Mouse (Mus musculus): ENCODE results near the gene Phyhipl. TPM values are rescaled to one million over a fixed set of nuclear protein-coding genes. Genes with fewer than 3 reads are reported as not detected.

The Phyhipl gene
- polyA plus RNA-seq, 1 experiment from 2014 or later = 0.36 TPM

DNA sequence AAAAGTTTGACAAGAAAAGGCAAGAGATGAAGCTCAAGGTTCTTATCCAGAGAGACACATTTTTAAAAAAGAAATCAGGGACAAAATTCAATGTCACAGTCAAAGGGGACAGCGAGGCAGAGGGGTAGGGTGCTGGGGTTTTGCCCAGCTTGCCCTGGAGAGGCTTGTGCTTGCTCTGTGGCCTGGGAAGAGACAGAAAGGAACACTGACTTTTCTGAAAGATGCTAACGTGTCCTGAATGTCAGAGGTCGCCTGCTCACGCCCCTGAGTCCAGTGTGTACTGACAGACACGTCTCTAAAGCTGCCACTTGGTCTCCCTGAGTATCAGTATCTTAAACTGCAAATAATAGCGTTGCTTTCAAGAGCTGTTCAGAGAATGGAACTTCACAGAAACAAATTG, 507 bp upstream of the Phyhipl start:
- no peak overlapping the region for H3K9ac ChIP-seq
- H3K4me1 ChIP-seq (replicated peaks) = no peaks in the 10 kb centered on the region
- H3K4me2 ChIP-seq = no peak overlapping the region
- H3K27ac ChIP-seq = no peak overlapping the region
- 42% methylated on average over 6 of the region's 6 CpGs for WGBS (ENCODE audit: insufficient replicate concordance)
- DNase-seq = no peak
- no peak overlapping the region for H3K4me3 ChIP-seq (replicated peaks)
- peaks cover 3% of the 10 kb centered on the region; the same call in 1 of the 2 replicates for H3K9me3 ChIP-seq (replicated peaks)
- no peaks in the 10 kb centered on the region for H3K36me3 ChIP-seq
- ATAC-seq (ENCODE audit: low read depth) = no peak
- no peaks in the 10 kb centered on the region for H3K27me3 ChIP-seq

DNA sequence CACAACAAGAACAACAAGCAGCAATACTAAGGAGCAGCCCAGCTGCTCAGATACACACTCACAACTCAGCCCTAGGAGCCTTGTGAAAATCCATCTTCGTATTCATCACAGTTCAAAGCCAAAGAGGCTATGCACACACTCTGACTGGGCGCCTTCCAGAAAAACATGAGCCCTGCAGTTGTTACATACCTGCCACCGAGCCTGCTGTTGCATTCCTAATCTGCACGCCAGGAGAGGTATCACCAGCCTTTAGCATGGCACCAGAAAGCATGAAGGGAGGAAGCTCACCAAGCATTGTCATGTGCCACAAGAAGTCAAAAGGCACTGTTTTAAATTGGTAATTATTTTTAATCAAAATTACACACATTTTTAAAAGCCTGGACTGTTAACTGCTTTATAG, 1.1 kb downstream of the Phyhipl start:
- no peak overlapping the region for H3K4me3 ChIP-seq (replicated peaks)
- no peaks in the 10 kb centered on the region for H3K36me3 ChIP-seq
- H3K4me1 ChIP-seq (replicated peaks) = no peaks in the 10 kb centered on the region
- H3K27ac ChIP-seq = no peak overlapping the region
- no peak overlapping the region for H3K9ac ChIP-seq
- H3K4me2 ChIP-seq = no peak overlapping the region
- no peaks in the 10 kb centered on the region for H3K27me3 ChIP-seq
- DNase-seq (no peak), ATAC-seq (ENCODE audit: low read depth) (no peak)
- peaks cover 3% of the 10 kb centered on the region; the same call in 1 of the 2 replicates for H3K9me3 ChIP-seq (replicated peaks)
- 57% methylated on average over 4 of the region's 4 CpGs for WGBS (ENCODE audit: insufficient replicate concordance)

DNA sequence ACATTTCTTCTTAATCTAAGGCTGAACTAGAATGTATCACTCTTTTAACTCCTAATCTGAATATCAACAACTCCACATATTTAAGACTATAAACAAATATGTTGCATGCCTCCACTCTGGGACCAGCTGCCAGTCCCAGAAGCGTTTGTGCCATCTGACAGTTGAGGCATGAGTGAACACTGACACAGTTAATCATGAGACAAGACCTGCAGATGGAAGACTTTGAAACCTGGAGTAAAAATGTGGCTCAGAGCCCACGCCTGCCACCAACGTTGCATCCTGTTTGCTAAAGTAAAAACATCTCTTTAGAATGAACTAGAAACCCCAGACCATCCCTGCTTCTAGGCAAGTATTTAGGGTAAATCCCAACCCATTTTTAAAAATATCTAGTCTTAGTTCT, 1.6 kb downstream of the Phyhipl start:
- Histone ChIP-seq H3K27me3 (no peaks in the 10 kb centered on the region), H3K9me3 (replicated peaks) (peaks cover 3% of the 10 kb centered on the region; the same call in 1 of the 2 replicates), H3K4me1 (replicated peaks) (no peaks in the 10 kb centered on the region), H3K4me2 (no peak overlapping the region), H3K9ac (no peak overlapping the region), H3K4me3 (replicated peaks) (no peak overlapping the region), H3K36me3 (no peaks in the 10 kb centered on the region), H3K27ac (no peak overlapping the region)
- DNase-seq (no peak), ATAC-seq (ENCODE audit: low read depth) (no peak)
- WGBS (ENCODE audit: insufficient replicate concordance) = 56% methylated on average over 3 of the region's 3 CpGs

DNA sequence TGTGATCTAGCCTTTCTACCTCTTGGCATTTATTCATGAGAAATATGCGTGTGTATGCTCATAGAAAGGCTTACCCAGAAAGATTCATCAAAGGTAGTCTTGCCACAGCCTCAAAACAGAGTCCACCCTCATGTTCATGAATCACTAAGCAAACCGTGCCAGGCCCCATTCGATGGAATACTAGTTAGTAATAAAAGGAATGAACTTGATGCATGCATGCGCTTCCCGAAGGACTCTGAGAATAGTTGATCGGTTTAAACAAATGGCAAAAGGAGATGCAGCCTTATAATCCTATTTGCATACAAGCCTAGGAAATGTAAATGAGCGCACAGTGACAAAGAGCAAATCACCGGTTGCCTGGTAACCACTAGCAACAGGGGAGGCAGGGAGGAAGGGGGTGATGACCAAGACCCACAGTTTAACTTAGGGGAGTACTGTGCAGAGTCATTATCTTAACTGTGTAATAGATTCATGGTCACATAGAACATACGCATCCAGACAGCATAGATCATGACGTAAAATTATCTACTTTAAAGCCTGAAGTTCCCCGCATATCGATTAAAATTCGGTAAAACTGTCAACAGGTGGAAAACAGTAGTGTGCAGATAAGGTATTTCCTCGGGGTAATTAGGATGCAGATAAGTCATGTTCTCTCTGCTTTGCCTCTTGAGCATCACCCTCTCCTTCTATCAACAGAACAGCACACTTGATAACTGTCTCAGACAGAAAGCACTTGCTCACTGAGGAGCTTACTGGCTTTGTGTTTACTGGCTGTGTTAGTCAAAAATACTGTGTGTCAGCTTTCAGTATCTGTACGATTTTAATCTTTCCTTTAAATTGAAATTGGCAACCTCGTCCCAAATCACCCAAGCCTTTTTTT, 3.8 kb downstream of the Phyhipl start:
- 44% methylated on average over 16 of the region's 16 CpGs for WGBS (ENCODE audit: insufficient replicate concordance)
- Histone ChIP-seq H3K27ac (no peak overlapping the region), H3K27me3 (no peaks in the 10 kb centered on the region), H3K9me3 (replicated peaks) (peaks cover 2% of the 10 kb centered on the region; the same call in 1 of the 2 replicates), H3K36me3 (no peaks in the 10 kb centered on the region), H3K4me2 (no peak overlapping the region), H3K4me1 (replicated peaks) (no peaks in the 10 kb centered on the region), H3K4me3 (replicated peaks) (no peak overlapping the region), H3K9ac (no peak overlapping the region)
- ATAC-seq (ENCODE audit: low read depth) = no peak
- DNase-seq = no peak

DNA sequence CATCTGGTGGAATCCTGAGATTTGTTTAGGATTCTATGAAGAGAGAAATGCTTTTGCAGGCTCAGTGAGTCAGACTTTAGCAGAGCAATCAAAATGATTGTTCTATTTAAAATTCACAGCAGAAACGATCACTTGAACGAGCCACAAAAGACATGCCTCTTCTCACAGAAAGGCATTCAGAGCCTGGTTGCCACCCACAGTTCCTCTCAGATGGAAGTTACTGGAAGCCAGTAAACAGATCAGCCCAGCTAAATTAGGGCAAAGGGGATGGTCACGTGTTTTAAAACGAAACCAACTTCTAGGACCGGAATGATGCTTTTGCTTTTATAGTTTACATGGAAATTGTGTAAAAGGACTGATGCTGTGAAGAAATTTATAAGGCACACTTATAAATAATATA, 6.9 kb downstream of the Phyhipl start:
- Histone ChIP-seq H3K36me3 (no peaks in the 10 kb centered on the region), H3K9ac (no peak overlapping the region), H3K4me2 (no peak overlapping the region), H3K9me3 (replicated peaks) (no peaks in the 10 kb centered on the region), H3K27me3 (no peaks in the 10 kb centered on the region), H3K4me1 (replicated peaks) (no peaks in the 10 kb centered on the region), H3K4me3 (replicated peaks) (no peak overlapping the region), H3K27ac (no peak overlapping the region)
- no peak for ATAC-seq (ENCODE audit: low read depth)
- DNase-seq = no peak
- WGBS (ENCODE audit: insufficient replicate concordance) = 70% methylated on average over 5 of the region's 5 CpGs

DNA sequence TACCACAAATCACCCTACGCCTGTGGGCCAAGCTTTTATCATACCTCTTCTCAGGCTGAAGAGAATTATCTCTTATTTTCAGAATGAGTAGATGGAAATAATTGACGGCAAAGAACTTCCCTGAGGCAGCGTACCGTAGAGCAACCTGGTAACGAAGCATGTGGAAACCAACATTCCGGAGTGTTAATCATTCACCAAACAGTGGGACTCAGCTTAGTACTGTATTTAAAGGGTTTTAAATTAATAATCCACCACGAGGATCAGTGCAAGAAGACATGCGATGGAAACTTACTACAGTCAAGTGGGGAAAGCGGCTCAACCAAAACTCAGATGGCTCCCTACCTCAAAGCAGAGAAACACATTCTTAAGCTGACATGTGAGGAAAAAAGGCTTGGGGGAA, 12.6 kb downstream of the Phyhipl start:
- no peak overlapping the region for H3K4me3 ChIP-seq (replicated peaks)
- H3K4me1 ChIP-seq (replicated peaks) = no peaks in the 10 kb centered on the region
- ATAC-seq (ENCODE audit: low read depth) (no peak), DNase-seq (no peak)
- no peaks in the 10 kb centered on the region for H3K27me3 ChIP-seq
- H3K36me3 ChIP-seq = no peaks in the 10 kb centered on the region
- H3K4me2 ChIP-seq = no peak overlapping the region
- no peak overlapping the region for H3K9ac ChIP-seq
- 69% methylated on average over 9 of the region's 9 CpGs for WGBS (ENCODE audit: insufficient replicate concordance)
- H3K27ac ChIP-seq = no peak overlapping the region
- H3K9me3 ChIP-seq (replicated peaks) = 0 out of 2 replicates have a peak, but pooled peaks cover 4% of the 10 kb centered on the region

DNA sequence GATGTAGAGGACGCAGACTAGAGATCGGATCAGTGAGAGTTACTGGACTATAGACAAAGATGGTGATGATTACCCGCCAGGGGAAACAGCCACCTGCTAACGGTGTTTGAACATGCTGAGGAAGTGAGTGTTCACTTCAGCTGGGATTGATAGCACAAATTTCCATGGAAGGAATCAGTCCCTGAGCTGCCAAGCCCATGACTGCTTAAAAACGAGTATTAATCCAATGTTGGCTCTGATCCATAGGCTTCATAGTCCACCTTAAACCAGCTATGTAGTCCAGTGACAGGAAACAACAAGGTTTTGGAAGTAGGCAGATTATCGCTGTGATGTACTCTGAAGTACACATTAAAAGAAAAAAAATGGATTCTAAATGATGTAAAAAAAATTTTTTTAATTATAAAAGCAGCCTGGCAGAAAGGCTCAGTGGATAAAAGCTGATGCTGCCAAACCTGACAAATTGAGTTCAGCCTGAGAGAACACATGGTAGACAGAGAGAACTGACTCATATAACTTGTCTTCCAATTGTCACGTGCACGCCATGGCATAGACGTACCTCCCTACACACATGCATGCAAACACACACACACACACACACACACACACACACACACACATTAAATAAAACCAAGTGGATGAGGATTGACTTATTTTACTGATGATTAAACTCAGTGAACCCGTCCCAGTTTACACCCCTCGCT, 14.7 kb downstream of the Phyhipl start:
- no peak for DNase-seq
- ATAC-seq (ENCODE audit: low read depth) = no peak
- H3K9me3 ChIP-seq (replicated peaks) = 0 out of 2 replicates have a peak, but pooled peaks cover 4% of the 10 kb centered on the region
- H3K27ac ChIP-seq = no peak overlapping the region
- no peaks in the 10 kb centered on the region for H3K27me3 ChIP-seq
- no peaks in the 10 kb centered on the region for H3K4me1 ChIP-seq (replicated peaks)
- H3K4me3 ChIP-seq (replicated peaks) = no peak overlapping the region
- H3K36me3 ChIP-seq = no peaks in the 10 kb centered on the region
- WGBS (ENCODE audit: insufficient replicate concordance) = 70% methylated on average over 11 of the region's 11 CpGs
- H3K9ac ChIP-seq = no peak overlapping the region
- H3K4me2 ChIP-seq = no peak overlapping the region

DNA sequence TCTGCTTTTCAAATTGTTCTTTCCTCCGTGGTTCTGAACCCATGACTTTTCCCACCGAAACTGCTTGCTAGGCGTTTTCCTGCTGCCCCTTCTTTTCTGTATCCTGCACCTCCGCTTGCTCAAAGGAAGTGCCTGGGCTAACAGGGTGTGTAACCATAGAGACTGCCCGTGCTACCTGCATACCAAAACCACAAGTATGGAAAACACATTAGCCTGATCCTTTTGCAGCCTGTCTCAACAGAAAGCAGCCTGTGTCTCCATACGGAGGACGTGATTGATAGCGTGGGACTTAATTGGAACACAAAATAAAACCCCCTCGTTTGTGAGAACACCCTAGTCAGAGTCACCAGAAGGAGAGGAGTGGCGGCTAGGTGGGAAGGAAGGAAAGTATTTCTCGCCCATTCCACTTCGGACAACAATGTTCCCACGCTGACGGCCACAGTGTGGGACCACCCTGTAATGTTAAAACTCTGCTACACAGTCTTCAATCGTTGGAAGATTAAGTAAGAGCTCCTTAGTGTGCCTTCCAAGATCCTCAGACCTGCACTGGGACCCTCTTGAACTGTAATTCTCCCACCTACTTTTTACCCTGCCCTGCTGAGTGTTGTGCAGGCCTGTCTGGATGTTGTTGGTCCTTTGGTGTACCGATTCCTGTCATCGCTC, 15.6 kb downstream of the Phyhipl start:
- Histone ChIP-seq H3K4me1 (replicated peaks) (no peaks in the 10 kb centered on the region), H3K27me3 (no peaks in the 10 kb centered on the region), H3K4me3 (replicated peaks) (no peak overlapping the region), H3K27ac (no peak overlapping the region), H3K4me2 (no peak overlapping the region), H3K9ac (no peak overlapping the region), H3K36me3 (no peaks in the 10 kb centered on the region), H3K9me3 (replicated peaks) (0 out of 2 replicates have a peak, but pooled peaks cover 4% of the 10 kb centered on the region)
- ATAC-seq (ENCODE audit: low read depth) = no peak
- DNase-seq = no peak
- 61% methylated on average over 17 of the region's 17 CpGs for WGBS (ENCODE audit: insufficient replicate concordance)

DNA sequence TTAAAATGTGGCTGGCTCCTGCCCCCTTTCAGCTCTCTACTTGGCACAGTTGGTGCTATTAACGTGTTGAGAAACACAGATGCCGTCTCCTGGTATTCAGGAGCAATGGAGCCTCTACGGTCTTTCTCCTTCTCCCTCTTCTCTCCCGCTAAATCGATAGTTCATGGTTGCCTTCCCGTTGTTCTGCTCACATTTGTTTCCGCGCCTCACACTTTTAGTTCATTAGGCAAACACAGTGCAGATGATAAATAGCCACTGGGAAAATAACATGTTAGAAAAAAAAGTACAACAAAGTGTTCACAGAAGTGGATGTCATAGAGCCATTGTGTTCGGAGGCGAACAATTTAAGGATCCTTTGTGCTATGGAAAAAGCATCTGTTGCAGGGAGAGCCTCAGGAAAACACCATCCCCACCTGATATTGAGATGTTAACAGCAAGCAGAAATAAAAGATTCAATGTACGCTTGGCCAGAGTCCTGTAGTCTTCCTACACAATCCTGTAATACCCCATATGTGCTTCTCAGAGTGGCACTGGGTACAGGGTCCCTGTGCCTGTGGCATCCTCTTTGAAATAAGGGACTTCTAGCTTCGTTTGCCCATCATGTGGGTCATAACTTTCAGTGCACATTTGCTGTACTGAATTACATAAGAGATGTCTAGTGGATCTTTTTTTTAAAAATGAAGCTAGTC, 18.0 kb downstream of the Phyhipl start:
- H3K27ac ChIP-seq = no peak overlapping the region
- no peak overlapping the region for H3K9ac ChIP-seq
- 65% methylated on average over 12 of the region's 12 CpGs for WGBS (ENCODE audit: insufficient replicate concordance)
- no peak overlapping the region for H3K4me3 ChIP-seq (replicated peaks)
- H3K9me3 ChIP-seq (replicated peaks) = 0 out of 2 replicates have a peak, but pooled peaks cover 4% of the 10 kb centered on the region
- H3K27me3 ChIP-seq = no peaks in the 10 kb centered on the region
- H3K4me2 ChIP-seq = no peak overlapping the region
- ATAC-seq (ENCODE audit: low read depth) = no peak
- no peaks in the 10 kb centered on the region for H3K36me3 ChIP-seq
- H3K4me1 ChIP-seq (replicated peaks) = no peaks in the 10 kb centered on the region
- no peak for DNase-seq

DNA sequence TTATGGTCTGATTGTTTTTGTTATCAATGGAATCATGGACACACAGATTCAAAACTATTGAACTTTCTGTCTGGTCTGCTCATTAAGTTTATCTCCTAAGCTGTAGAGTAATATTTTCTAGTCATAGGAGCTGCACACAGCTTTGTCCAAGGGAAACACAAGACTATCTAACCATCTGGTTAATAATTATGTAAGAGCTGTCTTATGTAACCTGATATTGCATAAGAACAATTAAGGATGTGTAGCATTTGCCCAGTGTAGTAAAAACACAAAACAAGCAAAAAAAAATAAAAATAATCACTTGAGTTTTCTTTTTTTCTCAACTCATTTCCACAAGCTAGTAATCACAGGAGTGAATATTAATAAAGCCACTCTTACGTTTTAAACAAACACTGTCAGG, 20.5 kb downstream of the Phyhipl start:
- WGBS (ENCODE audit: insufficient replicate concordance) = 50% methylated on average over 1 of the region's 1 CpGs
- Histone ChIP-seq H3K4me3 (replicated peaks) (no peak overlapping the region), H3K27ac (no peak overlapping the region), H3K36me3 (no peaks in the 10 kb centered on the region), H3K9ac (no peak overlapping the region), H3K9me3 (replicated peaks) (0 out of 2 replicates have a peak, but pooled peaks cover 2% of the 10 kb centered on the region), H3K27me3 (no peaks in the 10 kb centered on the region), H3K4me2 (no peak overlapping the region), H3K4me1 (replicated peaks) (no peaks in the 10 kb centered on the region)
- ATAC-seq (ENCODE audit: low read depth) (no peak), DNase-seq (no peak)

DNA sequence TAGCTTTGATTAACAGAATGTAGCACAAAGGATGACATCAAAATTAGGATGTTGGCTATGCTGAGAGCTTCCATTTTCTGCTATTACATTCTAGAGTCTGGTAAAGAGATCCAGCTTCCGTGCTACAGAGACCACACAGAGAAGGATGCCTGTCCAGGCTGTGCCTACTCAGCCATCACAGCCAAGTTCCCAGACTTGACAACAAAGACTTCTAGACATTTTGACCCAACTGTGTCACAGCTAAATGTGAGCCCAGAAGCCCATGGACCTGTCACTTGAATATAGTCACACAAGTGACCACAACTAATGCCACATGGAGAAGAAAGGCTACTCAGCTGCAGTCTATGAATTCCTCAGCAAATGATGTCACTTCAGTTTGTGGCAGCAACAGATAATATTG, 24.6 kb downstream of the Phyhipl start:
- WGBS (ENCODE audit: insufficient replicate concordance) = 63% methylated on average over 1 of the region's 1 CpGs
- no peaks in the 10 kb centered on the region for H3K27me3 ChIP-seq
- DNase-seq (no peak), ATAC-seq (ENCODE audit: low read depth) (no peak)
- no peak overlapping the region for H3K4me2 ChIP-seq
- no peak overlapping the region for H3K4me3 ChIP-seq (replicated peaks)
- H3K4me1 ChIP-seq (replicated peaks) = no peaks in the 10 kb centered on the region
- no peaks in the 10 kb centered on the region for H3K9me3 ChIP-seq (replicated peaks)
- H3K9ac ChIP-seq = no peak overlapping the region
- no peak overlapping the region for H3K27ac ChIP-seq
- no peaks in the 10 kb centered on the region for H3K36me3 ChIP-seq

All from liver, embryonic 13.5 days (tissue).